Mouse (Mus musculus) gastrocnemius, postnatal 10 days (tissue): ENCODE results near the gene Col4a5. TPM values are rescaled to one million over a fixed set of nuclear protein-coding genes. Genes with fewer than 3 reads are reported as not detected.

Source experiments
- DNase-seq: peaks from one replicate; pipeline ENCODE4 v3.0.0; 2021; ENCODE audit warnings: mixed read lengths
- long read RNA-seq, 2 experiments: library from polyadenylated mRNA; stranded (forward); transcript quantifications; one replicate each; pipeline ENCODE4 v2.0.0; 2021
- total RNA-seq, 2 experiments: library from RNA; stranded (reverse); gene quantifications; 2 replicates each; pipeline ENCODE4 v1.2.3; 2021

Col4a5 gene
- total RNA-seq, result 1 to 10 TPM; 4.3 to 5.9 TPM
- long read RNA-seq, experiment 1, partial matches to known transcripts, result 1 of 1 reads
- long read RNA-seq, experiment 1, other reads (novel, unspliced or antisense), result 0 of 1 reads
- long read RNA-seq, experiment 2, partial matches to known transcripts, result 1 of 4 reads
- long read RNA-seq, experiment 2, other reads (novel, unspliced or antisense), result 3 of 4 reads

DNA sequence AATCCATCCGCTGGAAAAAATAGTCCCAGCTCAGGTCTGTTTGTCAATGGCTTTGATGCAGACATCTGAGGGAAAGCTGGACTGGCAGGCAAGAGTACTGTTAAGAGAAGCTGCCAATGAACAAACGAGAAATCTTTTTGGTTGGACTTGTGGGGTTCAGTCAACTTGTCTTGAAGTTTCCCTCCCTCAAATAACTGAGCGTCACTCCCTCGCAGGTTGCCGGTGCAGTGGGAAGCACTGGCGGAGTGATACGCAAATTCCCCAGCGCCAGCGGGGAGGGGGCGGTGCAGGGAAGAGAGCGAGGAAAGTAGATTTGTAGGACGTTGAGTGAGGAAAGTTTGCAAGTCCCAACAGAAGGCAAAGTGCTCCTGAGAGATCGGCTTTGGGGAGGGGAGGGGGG lies at the start of gene Col4a5:
TSS of gene Col4a5 (plus strand) at position 276 of the 400 bp plus-strand sequence.
- peak; percentile 25 for DNase-seq

- no peak for DNase-seq
These were observed 38.4 kb upstream of the Col4a5 start for GRCm38 (mm10) chrX:141436780-141437179.

DNA sequence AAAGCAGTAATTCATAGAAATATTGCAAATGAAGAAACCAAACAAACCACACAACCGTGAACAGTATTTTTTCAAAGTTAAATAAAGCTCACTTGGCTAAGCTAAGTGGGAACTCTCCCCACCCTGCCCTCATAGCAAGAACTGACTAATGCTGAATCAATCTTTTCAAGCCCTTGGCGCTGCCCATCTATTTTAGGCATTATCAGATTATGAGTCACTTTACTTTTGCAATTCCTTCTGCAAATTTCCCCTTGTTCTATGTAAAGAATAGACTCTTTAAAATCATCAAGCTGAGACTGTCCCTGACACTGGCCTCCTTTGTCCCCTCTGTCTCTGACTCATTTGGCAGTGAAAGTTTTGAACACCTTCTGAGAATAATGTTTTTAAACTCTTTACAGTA lies 35.8 kb upstream of the Col4a5 start:
- no peak for DNase-seq

GRCm38 (mm10) chrX:141447936-141448335 lies 27.2 kb upstream of the Col4a5 start:
- DNase-seq, result no peak

GRCm38 (mm10) chrX:141473470-141474302 lies 1.5 kb upstream of the Col4a5 start, which contains the start of gene Col4a6:
Col4a6 (minus strand) TSS chrX:141474076.
- peak; percentile 4 for DNase-seq

GRCm38 (mm10) chrX:141475566-141476327 lies 562 bp downstream of the Col4a5 start:
- no peak for DNase-seq

GRCm38 (mm10) chrX:141494545-141494944 lies 19.4 kb downstream of the Col4a5 start:
- DNase-seq, result no peak

DNA sequence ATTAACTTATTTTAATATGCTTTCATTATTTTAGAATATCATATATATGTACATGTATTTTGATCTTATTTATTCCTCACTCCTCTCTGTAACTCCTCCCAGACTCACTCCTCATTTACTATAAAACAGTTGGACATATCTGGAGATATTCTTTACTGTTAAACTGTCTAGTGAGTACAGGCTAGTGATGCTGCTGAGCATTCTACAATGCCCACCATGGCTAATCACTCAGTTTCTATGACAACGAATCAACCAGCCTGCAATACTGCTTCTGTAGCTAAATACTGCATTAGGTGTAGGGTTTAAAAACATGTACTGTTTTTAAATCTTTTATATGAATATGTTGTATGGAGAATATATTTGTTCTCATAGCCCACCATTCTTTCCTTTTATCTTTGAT lies 27.9 kb downstream of the Col4a5 start:
- DNase-seq, result no peak

DNA sequence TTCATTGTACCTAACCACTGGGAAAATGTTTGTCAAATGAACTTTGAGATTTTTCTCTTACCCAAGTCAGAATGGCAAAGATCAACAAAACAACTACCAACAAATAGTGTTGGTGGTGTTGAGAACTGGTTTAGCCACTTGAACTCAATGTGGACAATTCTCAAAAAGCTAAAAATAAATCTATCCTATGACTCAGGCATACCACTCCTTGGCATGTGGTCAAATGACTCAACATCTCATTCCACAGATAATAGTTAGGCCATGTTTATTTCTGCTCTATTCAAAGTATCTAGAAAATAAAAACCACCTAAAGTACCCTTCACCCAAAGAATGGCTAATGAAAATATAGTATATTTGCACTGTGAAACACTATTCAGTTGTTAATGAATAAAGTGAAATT lies 58.3 kb downstream of the Col4a5 start:
- no peak for DNase-seq

- DNase-seq, result no peak
These were observed 72.3 kb downstream of the Col4a5 start for GRCm38 (mm10) chrX:141547471-141547870.

- DNase-seq, result no peak
These were observed 115.1 kb downstream of the Col4a5 start for GRCm38 (mm10) chrX:141590242-141590641.

GRCm38 (mm10) chrX:141721725-141722124 lies 246.5 kb downstream of the Col4a5 start:
- DNase-seq, result peak; percentile 5

DNA sequence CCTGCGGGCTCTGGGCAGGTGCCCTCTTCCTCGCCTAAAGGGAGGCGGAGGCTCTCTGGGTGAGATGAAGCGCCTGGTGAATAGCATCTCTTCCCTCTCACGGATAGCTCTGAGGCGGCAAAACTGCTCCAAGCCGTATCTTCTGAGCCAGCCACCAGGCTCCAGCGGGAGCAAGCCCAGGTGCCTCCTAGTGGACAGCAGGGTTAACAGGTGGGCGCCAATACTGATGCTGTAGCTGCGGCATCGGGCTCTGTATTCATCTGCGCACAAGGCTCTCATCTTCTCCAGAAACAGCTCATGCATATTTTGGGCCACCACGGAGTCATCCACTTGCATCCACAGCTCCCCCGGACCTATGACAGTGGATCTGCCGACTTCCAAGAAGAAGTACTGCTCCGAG lies 248.8 kb downstream of the Col4a5 start:
- no peak for DNase-seq

- DNase-seq, result no peak
These were observed 249.3 kb downstream of the Col4a5 start for GRCm38 (mm10) chrX:141724391-141724891.

DNA sequence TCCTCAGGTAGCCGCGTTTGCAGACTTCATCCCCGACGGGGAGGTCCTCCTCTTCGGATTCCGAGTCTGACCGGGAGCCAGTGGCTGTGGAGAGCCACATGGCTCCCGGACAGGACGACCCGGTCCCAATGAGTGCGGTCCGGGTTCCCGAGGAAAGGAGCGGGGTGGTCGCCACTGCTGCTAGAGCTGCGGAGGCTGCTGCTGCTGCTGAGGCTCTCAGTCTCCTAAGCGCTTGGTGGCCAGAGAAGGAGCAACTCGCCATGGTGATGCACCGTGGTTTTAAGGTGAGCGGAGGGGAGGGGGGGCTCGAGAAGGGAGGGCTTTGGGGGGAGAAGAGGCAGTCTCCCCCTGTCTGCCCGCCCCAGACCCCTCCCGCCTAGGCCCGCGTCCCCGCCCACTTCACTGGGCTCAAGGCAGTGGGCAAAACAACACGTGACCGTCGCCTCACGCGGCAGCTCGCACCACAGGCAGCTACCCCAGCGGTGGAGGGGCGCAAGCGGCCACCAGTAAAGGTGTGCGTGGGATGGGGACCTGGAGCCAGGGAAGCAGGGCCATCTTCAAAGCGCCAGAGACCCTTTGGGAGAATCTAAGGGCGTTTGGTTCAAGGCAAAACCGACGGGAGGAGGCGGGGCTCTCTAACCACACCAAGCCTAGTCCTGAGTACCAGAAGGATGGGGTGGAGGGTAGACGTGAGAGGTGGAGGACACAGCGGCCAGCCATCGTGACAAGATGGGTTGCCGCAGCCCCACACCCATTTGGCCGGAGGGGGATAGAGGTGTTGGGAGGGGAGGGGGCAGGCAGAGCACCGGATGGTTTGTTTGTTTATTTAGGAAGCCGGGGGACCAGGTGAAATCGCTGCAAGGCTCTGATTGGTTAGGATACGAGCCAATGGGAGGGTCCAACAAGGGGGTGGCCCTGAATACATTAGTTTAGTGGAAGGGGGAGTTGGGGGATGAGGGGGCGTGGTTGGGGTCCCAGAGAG lies 250.0 kb downstream of the Col4a5 start, which contains the start of gene Irs4:
TSS of gene Irs4 (minus strand) at position 327 of the 982 bp plus-strand sequence.
- no peak for DNase-seq

DNA sequence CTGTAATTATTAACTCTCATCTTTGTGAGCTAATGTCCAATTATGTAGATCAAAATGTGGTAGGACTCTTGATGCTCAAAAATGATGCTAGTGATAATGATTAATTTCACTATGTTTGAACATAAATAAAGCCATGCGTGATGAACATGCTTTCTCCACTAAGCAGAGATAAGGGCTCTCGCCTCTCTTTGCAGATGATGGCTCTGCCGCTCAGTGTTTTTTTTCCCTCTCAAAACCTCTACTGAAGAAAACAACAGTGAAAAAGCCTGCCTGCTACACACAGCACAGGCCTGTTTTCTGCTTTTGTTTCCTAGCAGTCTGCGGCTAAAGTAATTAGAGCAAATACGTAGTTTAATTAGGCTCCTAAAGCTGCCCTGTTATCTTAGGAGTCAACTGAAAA lies 254.4 kb downstream of the Col4a5 start:
- no peak for DNase-seq

Other genes starting within 250 kb of the Col4a5 start
- gene Col4a6, start 1.3 kb upstream of the Col4a5 start, total RNA-seq, result under 1 TPM; 0.18 to 0.21 TPM
- gene Irs4, start 249.9 kb downstream of the Col4a5 start, total RNA-seq, result not detected